Mouse (Mus musculus) lung, adult 2 months (tissue): ENCODE data around the gene Gemin5. TPM values are rescaled to one million over a fixed set of nuclear protein-coding genes. Genes with fewer than 3 reads are reported as not detected.
"Not testable (repeated sequence)": the region's sequence is repeated elsewhere in the genome, so short reads cannot be mapped to it uniquely, and the experiment has no call there.

Experiments
- DNase-seq: peaks from one replicate; pipeline ENCODE4 v3.0.0; 2022
- H3K4me1 ChIP-seq: fragments of 200-500 bp; 2 replicates; pipeline ENCODE4 v1.6.1; 2011; ENCODE audit warnings: low read length; ENCODE audit not compliant: control insufficient read depth, insufficient read depth
- H3K4me3 ChIP-seq: fragments of 200-500 bp; replicated peaks from 2 replicates; pipeline ENCODE3; 2011; ENCODE audit warnings: low read depth, mild to moderate bottlenecking, control low read depth, low read length; ENCODE audit errors: extremely low read depth
- CTCF ChIP-seq: fragments of 200-500 bp; IDR thresholded peaks from 2 replicates; pipeline ENCODE4 v1.5.1; 2011; ENCODE audit warnings: mild to moderate bottlenecking, low read length, control low read depth; ENCODE audit not compliant: insufficient read depth
- POLR2A ChIP-seq: fragments of 200-500 bp; IDR thresholded peaks from 2 replicates; pipeline ENCODE4 v1.6.1; 2011; ENCODE audit warnings: low read depth, mild to moderate bottlenecking, control low read depth, low read length, borderline replicate concordance; ENCODE audit errors: extremely low read depth
- WGBS: fragments of 180-500 bp; shearing (Covaris S2); methylation state at CpG from one replicate; pipeline ENCODE4 v1.1.7; 2018; 5-methylcytosine and 5-hydroxymethylcytosine counted together
- polyA plus RNA-seq: library from polyadenylated mRNA; depleted of rRNA; stranded (reverse); fragments of >200 nt; gene quantifications from 2 replicates; pipeline ENCODE4 v1.2.3, GENCODE M21; 2012; rRNA removed

The Gemin5 gene
- polyA plus RNA-seq, result 5.5 and 5.7 TPM in 2 replicates

DNA sequence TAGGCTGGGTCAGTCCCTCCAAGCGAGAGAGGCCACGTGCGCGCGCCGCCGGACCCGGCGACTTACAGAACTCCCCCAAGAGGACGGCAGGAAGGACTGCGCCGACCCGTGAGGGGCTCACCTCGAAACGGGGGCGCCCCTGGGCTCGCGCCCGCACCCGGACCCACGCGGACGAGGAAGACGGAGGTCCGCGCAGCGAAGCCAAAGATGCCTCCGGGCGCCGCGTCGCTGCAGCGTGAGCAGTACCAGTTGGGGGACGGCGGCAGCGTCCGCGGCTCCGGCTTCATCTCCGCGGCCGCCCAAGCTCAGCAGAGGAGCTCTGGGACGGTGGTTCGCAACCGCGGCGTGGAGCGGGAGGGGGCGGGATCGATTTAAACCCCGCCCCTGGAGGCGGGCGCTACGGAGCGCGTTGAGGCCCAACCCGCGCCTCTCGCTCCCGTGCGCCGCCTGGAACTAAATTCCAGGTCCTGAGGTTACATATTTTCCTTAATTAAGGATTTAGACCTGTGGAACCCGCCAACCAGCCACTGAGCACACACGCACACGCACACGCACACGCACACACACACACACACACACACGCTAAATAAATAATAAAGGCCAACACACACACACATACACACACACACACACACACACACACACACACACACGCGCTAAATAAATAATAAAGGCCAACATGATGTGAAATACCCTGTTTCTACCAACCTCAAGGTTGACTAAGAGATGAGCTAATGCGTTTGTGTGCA lies at the start of gene Gemin5:
Gene Gemin5, minus strand, starts transcription at position 373 of the 749 bp plus-strand sequence.
- peaks cover 6% of the 10 kb centered on the region; the same call in 1 of the 2 replicates for H3K4me1 ChIP-seq
- TF ChIP-seq POLR2A, result peak; percentile 38; the same call in 1 of the 2 replicates
- no peak for TF ChIP-seq CTCF
- under 1% methylated on average over 71 of the region's 71 CpGs for WGBS
- peak within 1 kb of the TSS; percentile 91 for H3K4me3 ChIP-seq
- DNase-seq, result peak; percentile 81

GRCm38 (mm10) chr11:58216823-58217222 lies 48.5 kb upstream of the Gemin5 start:
- no peak for DNase-seq
- Histone ChIP-seq H3K4me1 (peaks cover 6% of the 10 kb centered on the region; the same call in 1 of the 2 replicates), H3K4me3 (no peak overlapping the region)
- no peak for TF ChIP-seq POLR2A
- TF ChIP-seq CTCF, result no peak
- WGBS, result 72% methylated on average over 6 of the region's 6 CpGs

DNA sequence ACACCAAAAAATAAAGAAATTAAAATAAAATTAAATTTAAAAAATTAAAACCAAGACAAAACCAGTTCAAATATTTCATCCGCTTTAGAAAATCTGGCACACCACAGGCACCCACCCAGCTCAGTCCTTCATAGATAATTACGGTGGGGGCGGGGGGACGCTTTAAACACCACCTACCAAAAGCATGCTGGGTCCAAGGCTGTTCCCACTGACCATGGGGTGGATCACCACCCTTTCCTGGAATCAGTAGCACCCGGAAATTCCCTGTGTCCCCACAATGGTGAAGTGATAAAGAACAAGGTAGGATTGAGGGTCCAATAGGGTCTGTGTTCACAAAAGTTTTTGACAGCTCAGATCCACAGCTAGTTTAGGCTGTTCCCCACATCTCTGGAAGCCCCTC lies 47.5 kb upstream of the Gemin5 start:
- no peak for DNase-seq
- WGBS, result 33% methylated on average over 5 of the region's 5 CpGs
- Histone ChIP-seq H3K4me3 (peak overlapping the region; percentile 60), H3K4me1 (peaks cover 8% of the 10 kb centered on the region; the same call in 1 of the 2 replicates)
- TF ChIP-seq CTCF, result no peak
- no peak for TF ChIP-seq POLR2A

DNA sequence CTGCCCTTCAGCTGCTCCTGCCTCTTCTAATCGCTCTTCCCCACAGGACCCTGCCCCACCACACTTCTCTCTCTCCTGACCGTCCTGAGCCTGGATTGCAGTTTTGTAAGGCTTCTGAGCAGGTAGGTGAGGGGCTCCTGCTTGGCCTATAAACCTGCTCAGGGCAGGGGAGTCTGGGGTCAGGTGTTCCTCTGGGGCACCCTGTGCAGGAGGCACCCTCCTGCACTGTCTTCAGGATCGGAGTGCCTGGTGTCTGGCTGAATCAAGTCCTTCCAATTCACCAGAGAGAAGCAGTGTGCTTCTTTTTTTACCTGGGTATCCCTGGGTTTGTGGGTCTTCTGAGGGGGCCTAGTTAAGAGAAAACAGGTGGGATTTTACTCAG lies 46.7 kb upstream of the Gemin5 start:
- 0% methylated on average over 2 of the region's 3 CpGs for WGBS
- peak overlapping the region; percentile 45 for H3K4me3 ChIP-seq
- DNase-seq, H3K4me1 ChIP-seq: not testable (repeated sequence)

DNA sequence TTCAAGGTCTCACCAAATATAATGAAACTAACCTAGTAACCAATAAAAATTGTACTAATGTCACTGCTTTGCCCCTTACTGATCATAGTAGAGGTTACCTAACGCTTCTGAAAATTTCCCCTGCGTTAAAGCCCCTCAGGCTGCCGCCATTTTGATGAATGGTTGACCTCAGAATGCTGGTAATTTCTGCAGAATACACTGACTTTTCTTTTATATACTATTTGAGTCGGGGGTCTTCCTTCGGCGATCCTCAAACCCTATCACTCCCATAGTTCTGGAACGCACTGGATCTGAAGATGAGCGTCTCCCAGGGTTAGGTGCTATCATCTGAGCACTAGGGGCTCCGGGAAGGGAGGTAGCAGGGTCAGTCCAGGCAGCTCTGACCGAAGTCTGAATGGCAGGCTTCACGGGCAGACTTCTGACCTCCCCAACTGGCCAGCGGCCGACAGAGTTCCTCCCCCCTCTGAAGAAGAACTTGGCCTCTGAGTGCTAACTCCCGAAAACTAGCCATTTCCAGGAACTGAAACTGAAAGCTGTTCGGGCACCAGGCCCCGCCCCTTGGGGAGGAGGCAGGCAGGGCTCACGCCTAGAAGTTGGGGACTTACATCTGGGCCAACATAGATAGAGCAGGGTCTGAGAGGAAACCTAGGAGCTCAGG lies 46.2 kb upstream of the Gemin5 start:
- DNase-seq, result peak; percentile 88
- Histone ChIP-seq H3K4me1 (peaks cover 8% of the 10 kb centered on the region; the same call in 1 of the 2 replicates), H3K4me3 (peak overlapping the region; percentile 81)
- WGBS, result 19% methylated on average over 17 of the region's 17 CpGs
- TF ChIP-seq CTCF, result no peak
- peak; percentile 38; the same call in 1 of the 2 replicates for TF ChIP-seq POLR2A

DNA sequence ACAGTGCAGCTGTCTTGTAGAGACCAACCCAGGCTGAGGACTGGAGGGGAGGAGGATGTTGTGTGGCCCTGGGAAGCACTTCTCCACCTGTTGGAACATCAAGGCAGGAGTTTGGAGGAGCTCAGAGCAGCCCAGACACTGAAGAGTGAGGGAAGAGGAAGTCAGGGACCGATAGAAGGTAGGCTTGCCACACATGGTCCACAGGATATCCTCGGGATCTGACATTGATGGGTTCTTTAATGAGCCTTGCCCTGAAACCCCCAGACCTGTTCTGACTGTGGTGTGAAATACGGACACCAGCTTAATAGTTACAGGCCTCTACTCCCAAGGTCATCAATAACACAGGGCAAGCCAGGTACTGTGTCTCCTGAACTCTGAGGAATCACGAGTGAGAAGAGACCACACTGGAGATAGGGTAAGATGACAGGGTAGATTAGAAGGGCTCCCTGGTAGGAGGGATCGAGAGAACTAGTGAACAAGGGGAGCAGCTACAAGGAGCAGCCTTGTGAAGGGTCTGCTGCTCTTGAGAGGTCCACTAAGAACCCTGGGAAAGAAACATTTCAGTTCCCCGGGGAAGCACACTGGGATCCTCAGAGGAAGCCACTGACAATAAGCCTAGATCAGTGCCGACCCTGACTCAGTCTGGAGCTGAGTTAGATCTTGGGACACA lies 45.5 kb upstream of the Gemin5 start:
- Histone ChIP-seq H3K4me3 (no peak overlapping the region), H3K4me1 (peaks cover 8% of the 10 kb centered on the region; the same call in 1 of the 2 replicates)
- WGBS, result 64% methylated on average over 7 of the region's 7 CpGs

GRCm38 (mm10) chr11:58211682-58212067 lies 43.3 kb upstream of the Gemin5 start:
- TF ChIP-seq POLR2A (no peak), CTCF (no peak)
- Histone ChIP-seq H3K4me3 (no peak overlapping the region), H3K4me1 (peaks cover 8% of the 10 kb centered on the region; the same call in 1 of the 2 replicates)
- WGBS, result 52% methylated on average over 2 of the region's 2 CpGs
- no peak for DNase-seq

More for the DNA sequence above, 45.5 kb upstream of the Gemin5 start:
- TF ChIP-seq CTCF (no peak), POLR2A (no peak)
- no peak for DNase-seq

- Histone ChIP-seq H3K4me3 (no peak overlapping the region), H3K4me1 (peaks cover 5% of the 10 kb centered on the region; the same call in 1 of the 2 replicates)
- no peak for TF ChIP-seq POLR2A
- no peak for TF ChIP-seq CTCF
- no peak for DNase-seq
- 27% methylated on average over 9 of the region's 9 CpGs for WGBS
These were observed 42.8 kb upstream of the Gemin5 start for GRCm38 (mm10) chr11:58211062-58211681.

DNA sequence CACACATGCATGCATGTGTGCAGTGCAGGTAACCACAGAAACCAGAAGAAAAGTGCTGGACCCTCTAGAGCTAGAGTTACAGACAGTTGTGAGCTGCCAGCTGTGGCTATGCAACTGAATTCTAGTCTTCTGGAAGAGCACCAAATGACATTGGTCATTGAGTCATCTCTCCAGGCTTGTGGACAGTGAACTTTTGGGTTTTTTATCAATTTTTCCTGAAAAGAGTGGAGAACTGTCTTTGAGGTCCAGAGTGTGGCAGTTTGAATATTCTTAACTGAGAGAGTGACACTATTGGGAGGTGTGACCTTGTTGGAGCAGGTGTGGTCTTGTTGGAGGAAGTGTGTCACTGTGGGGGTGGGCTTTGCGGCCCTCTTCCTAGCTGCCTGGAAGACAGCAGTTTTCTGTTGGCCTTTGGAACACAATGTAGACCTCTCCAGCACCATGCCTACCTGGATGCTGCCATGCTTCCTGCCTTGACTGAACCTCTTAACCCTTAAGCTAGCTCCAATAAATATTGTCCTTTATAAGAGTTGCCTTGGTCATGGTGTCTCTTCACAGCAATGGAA lies 42.1 kb upstream of the Gemin5 start:
- 75% methylated on average over 1 of the region's 1 CpGs for WGBS
- no peak for TF ChIP-seq POLR2A
- TF ChIP-seq CTCF, result no peak
- no peak for DNase-seq
- Histone ChIP-seq H3K4me3 (no peak overlapping the region), H3K4me1 (peaks cover 2% of the 10 kb centered on the region; the same call in 1 of the 2 replicates)
